Mouse (Mus musculus): ENCODE measurements around the gene Adcy6.
A peak's percentile ranks its signal among the peaks of the same experiment; 100 is the strongest.

DNA sequence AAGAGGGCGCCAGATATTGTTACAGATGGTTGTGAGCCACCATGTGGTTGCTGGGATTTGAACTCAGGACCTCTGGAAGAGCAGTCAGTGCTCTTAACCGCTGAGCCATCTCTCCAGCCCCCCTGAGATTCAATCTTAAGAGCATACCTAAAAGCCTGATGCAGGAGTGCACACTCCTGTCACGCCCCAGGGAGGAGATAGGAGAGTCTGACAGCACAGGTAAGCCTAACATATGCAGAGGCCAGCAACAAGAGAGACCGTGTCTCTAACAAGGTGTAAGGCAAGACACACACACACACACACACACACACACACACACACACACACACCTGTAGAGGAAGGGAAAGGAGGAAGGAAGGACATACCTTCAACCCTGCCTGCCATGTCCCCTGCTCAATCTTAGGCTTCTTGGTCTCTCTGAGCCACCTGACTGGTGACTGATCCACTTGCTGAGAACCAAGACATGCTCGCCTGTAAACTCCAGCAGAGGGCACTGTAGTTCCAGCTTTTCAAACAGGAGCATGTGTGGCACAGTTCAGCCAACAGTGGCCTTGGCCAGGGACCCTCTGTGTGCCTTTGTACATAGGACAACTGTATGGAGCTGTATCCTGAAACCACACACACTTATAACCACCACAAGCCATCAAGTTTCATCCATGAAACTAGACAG, 29.9 kb downstream of the Adcy6 start:
- TF ChIP-seq CTCF (IDR thresholded peaks at IDR 0.05; ENCODE audit: borderline replicate concordance, extremely low read depth, insufficient read depth, insufficient read length) (peak; percentile 90), POLR2A (IDR thresholded peaks at IDR 0.05; ENCODE audit: borderline replicate concordance, extremely low read depth, insufficient read depth, insufficient read length, poor library complexity, severe bottlenecking) (no peak)
